ENCODE assay signal across 8 mouse cellular contexts in the genomic region with DNA sequence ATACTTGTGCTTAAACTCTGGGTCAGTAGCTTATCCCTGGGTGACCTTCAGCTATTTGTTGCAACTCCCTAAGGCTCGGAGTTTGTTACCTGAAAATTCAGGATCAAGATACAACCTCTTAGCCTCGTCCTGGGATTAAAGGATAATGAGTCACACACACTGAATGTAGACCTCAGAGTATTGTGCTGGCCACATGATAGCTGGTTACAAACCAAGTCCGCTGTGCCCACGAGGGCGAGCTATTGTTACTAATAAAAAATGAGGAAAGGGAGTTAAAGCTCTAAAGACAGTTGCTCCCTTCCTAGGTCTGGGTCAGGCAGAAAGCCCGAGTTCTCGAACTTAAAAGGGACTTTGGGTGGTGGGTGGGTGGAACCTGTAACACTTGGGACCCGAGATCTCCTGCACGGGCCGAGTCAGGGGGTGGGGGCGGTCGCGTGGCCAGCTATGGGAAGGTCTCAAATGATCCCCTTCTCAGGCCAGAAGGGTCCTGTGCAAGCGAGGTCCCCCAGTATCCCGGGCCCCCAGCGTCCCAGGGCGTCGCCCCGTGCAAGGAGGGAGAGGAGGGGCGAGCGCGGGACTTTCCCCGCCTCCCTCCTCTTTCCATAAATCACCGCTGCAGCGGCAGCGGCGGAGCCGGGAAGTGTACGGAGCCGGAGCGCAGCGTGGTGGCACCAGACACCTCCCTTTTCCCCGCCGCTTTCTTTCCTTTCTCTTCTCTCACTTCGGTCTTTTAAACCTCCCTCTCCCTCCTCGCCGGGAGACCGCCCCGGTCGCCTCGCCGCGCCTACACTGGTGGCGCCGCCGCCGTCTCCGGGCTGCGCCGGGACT. TPM values are rescaled to one million over a fixed set of nuclear protein-coding genes. Genes with fewer than 3 reads are reported as not detected.
A peak's percentile ranks its signal among the peaks of the same experiment; 100 is the strongest.
DNase-seq lines count a peak whose midpoint lies in the region; ATAC-seq and TF ChIP-seq lines count a peak whose summit lies in the region.

A gene (plus strand): TSS at position 633 of the 828 bp plus-strand sequence.

- H3K4me1 ChIP-seq in E14TG2a.4 (replicated peaks; ENCODE audit: low read depth, low read length): peaks cover 41% of the 10 kb centered on the region
- peaks cover 35% of the 10 kb centered on the region for H3K4me1 ChIP-seq in forebrain, embryonic 13.5 days
- H3K4me1 ChIP-seq in heart, embryonic 15.5 days (replicated peaks): peaks cover 33% of the 10 kb centered on the region
- no peaks in the 10 kb centered on the region for H3K4me1 ChIP-seq in liver, embryonic 16.5 days (ENCODE audit: control insufficient read depth, low read depth, low read length)

- peak; percentile 87 to 88 for DNase-seq in adrenal gland, postnatal 36 days
- peak; percentile 90 for DNase-seq in kidney, postnatal 14 days
- peak; percentile 61 for DNase-seq in ovary, postnatal 10 days (ENCODE audit: low spot score)
- no peak for DNase-seq in thymus, postnatal 10 days (ENCODE audit: low spot score in 2 of 2)

- TF ChIP-seq CTCF in E14TG2a.4 (conservative IDR thresholded peaks at IDR 0.05; ENCODE audit: low read length): no peak

- peak within 1 kb of the TSS; percentile 90 for H3K27ac ChIP-seq in forebrain, embryonic 13.5 days
- peak within 1 kb of the TSS; percentile 91 for H3K27ac ChIP-seq in heart, embryonic 15.5 days
- no peak within 1 kb of the TSS for H3K27ac ChIP-seq in liver, embryonic 16.5 days (ENCODE audit: low read length)

- H3K36me3 ChIP-seq in E14TG2a.4 (ENCODE audit: insufficient read depth, low read length): no peaks in the 10 kb centered on the region
- H3K36me3 ChIP-seq in forebrain, embryonic 13.5 days (ENCODE audit: poor library complexity, severe bottlenecking): no peaks in the 10 kb centered on the region
- H3K36me3 ChIP-seq in heart, embryonic 15.5 days: no peaks in the 10 kb centered on the region
- no peaks in the 10 kb centered on the region for H3K36me3 ChIP-seq in liver, embryonic 16.5 days (ENCODE audit: control insufficient read depth, insufficient read depth)

- H3K4me2 ChIP-seq in forebrain, embryonic 13.5 days: peak within 1 kb of the TSS; percentile 91
- H3K4me2 ChIP-seq in heart, embryonic 15.5 days: peak within 1 kb of the TSS; percentile 88
- H3K4me2 ChIP-seq in liver, embryonic 16.5 days (ENCODE audit: low read depth, low read length): peak within 1 kb of the TSS; percentile 59

- no peaks in the 10 kb centered on the region for H3K9me3 ChIP-seq in E14TG2a.4 (ENCODE audit: low read length)
- no peaks in the 10 kb centered on the region for H3K9me3 ChIP-seq in forebrain, embryonic 13.5 days (replicated peaks)
- H3K9me3 ChIP-seq in heart, embryonic 15.5 days (replicated peaks): no peaks in the 10 kb centered on the region
- no peaks in the 10 kb centered on the region for H3K9me3 ChIP-seq in liver, embryonic 16.5 days (replicated peaks; ENCODE audit: control insufficient read depth, low read length)

- ATAC-seq in forebrain, embryonic 13.5 days: peak; percentile 82
- ATAC-seq in heart, embryonic 15.5 days (replicated peaks; ENCODE audit: insufficient number of reproducible peaks, insufficient read depth, low FRiP score, low read depth): peak; percentile 79
- 0 out of 2 replicates have a peak, but pooled peaks have one; percentile 7 for ATAC-seq in liver, embryonic 16.5 days (ENCODE audit: low read depth)

- WGBS in forebrain, embryonic 13.5 days: under 1% methylated on average over 37 of the region's 50 CpGs
- 1% methylated on average over 46 of the region's 50 CpGs for WGBS in heart, embryonic 15.5 days
- WGBS in liver, embryonic 16.5 days (ENCODE audit: insufficient replicate concordance): 2% methylated on average over 33 of the region's 50 CpGs

- peak within 1 kb of the TSS; percentile 90 for H3K4me3 ChIP-seq in E14TG2a.4 (replicated peaks; ENCODE audit: low read length)
- H3K4me3 ChIP-seq in forebrain, embryonic 13.5 days: peak within 1 kb of the TSS; percentile 90
- H3K4me3 ChIP-seq in heart, embryonic 15.5 days: peak within 1 kb of the TSS; percentile 67
- peak within 1 kb of the TSS; percentile 56 for H3K4me3 ChIP-seq in liver, embryonic 16.5 days (ENCODE audit: low read depth, low read length)

- H3K27me3 ChIP-seq in E14TG2a.4 (ENCODE audit: insufficient read depth, low read length): peaks cover 71% of the 10 kb centered on the region
- no peaks in the 10 kb centered on the region for H3K27me3 ChIP-seq in forebrain, embryonic 13.5 days
- H3K27me3 ChIP-seq in heart, embryonic 15.5 days: no peaks in the 10 kb centered on the region
- peaks cover 46% of the 10 kb centered on the region for H3K27me3 ChIP-seq in liver, embryonic 16.5 days (ENCODE audit: control insufficient read depth, insufficient read depth, low read depth, low read length)

- H3K9ac ChIP-seq in forebrain, embryonic 13.5 days: peak within 1 kb of the TSS; percentile 97
- peak within 1 kb of the TSS; percentile 81 for H3K9ac ChIP-seq in heart, embryonic 15.5 days
- H3K9ac ChIP-seq in liver, embryonic 16.5 days (ENCODE audit: low read depth, low read length): peak within 1 kb of the TSS; percentile 41; the same call in 1 of the 2 replicates

RNA-seq across cellular contexts. Expression of the gene that starts here (rescaled TPM):
- 10 to 100 TPM in 1 of 2 experiments, 1 to 10 TPM in 1; 8.6 to 12.1 TPM for total RNA-seq in adrenal gland, postnatal 36 days (2021)
- 14.7 and 18.2 TPM in 2 replicates for polyA plus RNA-seq in forebrain, embryonic 13.5 days (2015; fragmentation: Nextera tagmentation; extraction: Ambion mirVana)
- 6.2 and 11.6 TPM in 2 replicates for polyA plus RNA-seq in heart, embryonic 15.5 days (2015; fragmentation: Nextera tagmentation; extraction: Ambion mirVana)
- 5.3 and 6.5 TPM in 2 replicates for polyA plus RNA-seq in liver, embryonic 16.5 days (2015; fragmentation: Nextera tagmentation; extraction: Ambion mirVana)

Comparison
In these comparisons a context has a peak if more than half of its experiments do, and no peak if none do; other contexts are left out.
1. DNase-seq: peak in adrenal gland, postnatal 36 days (2 of 2), kidney, postnatal 14 days (single experiment) and ovary, postnatal 10 days (single experiment); none in thymus, postnatal 10 days (0 of 2).
2. ATAC-seq: peak in every context shown above with its lines; median percentile 82 in forebrain, embryonic 13.5 days; 79 in heart, embryonic 15.5 days; 7 in liver, embryonic 16.5 days.
3. H3K9ac ChIP-seq: peak in every context shown above with its lines; median percentile 97 in forebrain, embryonic 13.5 days; 81 in heart, embryonic 15.5 days; 41 in liver, embryonic 16.5 days.
4. Peak in every context shown above with its lines, with median percentiles within 50 percentile points of each other: H3K4me3 ChIP-seq and H3K4me2 ChIP-seq.